Mouse (Mus musculus) cerebellum, adult 11 months (tissue): ENCODE data around the gene Kcnh1.

ENCODE experiments used
- DNase-seq: peaks from one replicate; pipeline ENCODE4 v3.0.0; 2022

Gene Kcnh1

DNA sequence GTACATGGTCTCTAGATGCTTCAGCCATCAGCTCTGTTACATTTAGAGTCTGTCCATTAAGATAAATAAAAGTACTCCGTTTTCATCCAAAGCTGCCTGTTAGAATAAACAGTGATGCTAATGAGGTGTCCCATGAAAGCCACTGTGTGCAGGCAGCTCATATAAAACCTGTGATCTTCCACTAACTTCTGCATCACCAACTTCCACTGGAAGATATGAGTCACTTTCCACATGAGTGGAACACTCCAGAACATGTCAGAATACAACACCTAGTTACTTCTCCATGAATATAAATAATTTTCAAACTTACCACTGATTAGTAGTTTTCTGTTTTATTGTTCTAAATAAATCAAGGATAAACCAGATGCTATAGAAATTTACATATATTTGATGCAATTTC is 345.9 kb downstream of the Kcnh1 start:
- DNase-seq: no peak

DNA sequence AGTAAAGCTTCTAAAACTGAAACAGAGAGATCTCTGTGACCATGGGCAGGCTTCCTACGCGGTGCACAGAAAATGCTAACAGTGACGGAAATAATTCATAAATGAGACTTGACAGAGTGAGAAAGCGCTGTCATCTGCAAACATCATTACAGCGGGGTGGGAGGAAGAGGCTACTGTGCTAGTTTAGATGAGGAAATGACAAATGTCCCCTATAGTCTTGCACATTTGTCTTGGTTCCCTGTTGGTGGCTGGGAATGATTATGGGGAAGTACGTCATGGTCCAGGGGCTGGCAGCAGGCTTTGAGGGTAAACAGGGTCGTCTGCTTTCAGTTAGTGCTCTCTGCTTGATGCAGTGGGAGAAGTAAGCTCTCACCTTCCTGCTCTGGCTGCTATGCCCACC is 346.6 kb downstream of the Kcnh1 start:
- no peak for DNase-seq

DNA sequence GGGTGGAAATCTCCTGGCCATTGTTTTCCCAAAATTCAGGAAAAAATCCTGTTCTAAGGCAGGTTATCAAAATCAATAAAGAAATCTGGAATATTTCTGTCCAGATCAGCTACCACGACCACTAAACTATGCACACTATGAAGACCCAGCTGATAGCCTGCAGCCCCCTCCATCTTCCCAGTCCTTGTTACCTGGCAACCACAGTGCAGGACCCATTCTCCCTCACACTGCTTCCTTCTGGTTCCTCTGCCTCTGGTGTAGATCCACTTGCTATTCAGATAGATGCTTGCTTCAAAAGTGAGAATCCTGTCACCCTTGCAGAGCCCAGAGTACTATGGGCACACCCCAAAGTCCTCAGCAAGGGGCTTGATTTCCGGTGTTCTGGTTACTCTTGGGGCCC is 351.5 kb downstream of the Kcnh1 start:
- DNase-seq: no peak

DNA sequence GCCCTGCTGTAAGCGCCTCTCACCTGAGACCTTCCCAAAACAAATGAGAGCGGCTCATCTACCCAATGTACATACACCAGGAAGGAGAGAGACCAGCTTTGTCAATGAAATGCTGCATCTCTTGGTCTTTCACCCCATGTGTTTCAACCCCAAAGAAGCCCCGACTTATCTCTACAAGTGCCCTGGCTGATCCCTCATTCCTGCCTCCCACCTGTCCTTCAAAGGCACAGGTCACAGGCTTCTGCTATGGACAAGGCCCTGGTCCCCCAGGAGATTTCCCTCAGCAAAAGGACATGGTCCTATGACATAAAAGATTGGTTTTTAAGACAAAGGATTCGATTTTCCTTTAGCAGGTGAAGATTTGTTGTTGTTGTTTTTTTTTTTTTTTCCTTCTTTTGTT is 353.1 kb downstream of the Kcnh1 start:
- DNase-seq: no peak

DNA sequence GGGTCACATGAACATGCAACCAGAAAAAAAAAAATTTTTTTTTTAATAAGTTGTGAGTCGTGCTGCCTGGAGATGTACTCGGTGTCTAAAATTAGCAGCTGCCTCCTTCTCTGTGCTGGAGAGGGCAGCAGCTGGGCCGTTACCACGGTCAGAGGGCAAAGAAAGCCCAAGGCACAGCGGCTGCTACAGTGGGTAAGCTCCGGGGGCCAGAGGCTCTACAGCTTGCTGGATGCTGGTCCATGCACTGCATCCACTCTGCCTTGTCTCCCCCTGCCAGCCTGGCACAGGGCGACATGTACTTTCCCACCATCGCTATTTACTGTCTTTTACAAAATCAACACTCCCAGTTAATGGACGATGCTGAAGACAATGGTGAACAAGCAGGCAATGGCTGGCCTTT is 353.5 kb downstream of the Kcnh1 start:
- DNase-seq: no peak

DNA sequence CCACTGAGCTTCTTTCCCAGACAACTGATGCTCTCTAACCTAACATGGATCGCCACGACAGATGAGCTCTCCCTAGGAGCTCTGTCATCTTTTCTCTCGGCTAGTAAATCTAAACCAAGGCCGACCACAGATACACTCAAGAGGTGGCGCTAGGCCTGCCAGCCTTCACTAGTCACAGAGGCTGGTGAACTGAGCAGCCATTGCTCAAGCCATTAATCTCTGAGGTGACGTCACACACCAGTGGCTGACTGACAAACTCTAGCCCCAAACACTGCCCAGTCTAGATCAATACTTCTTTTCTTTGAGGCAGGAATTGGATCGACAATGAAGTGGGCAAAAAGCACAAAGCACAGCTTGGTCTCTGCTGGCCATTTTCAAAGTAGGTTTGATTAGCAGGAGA is 354.3 kb downstream of the Kcnh1 start:
- DNase-seq: no peak

DNA sequence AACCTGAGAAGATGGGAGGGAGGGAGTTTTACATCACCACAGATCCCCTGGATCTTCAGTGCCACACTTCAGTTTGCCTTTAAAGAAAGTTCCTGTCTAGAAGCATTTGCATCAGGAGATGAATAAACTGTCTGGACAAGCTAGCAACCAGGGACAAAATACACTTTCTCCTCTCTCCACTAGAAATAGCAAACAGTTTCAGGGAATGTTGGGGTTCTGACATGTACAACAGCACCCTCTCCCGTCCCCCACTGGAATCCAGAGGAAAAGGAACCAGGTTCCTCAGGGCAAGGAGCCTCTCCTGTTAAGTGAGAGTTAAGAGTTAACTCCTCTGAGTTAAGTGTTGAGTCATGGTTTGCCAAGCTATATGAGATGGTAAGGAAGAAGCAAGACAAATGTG is 356.3 kb downstream of the Kcnh1 start:
- DNase-seq: peak; percentile 18

DNA sequence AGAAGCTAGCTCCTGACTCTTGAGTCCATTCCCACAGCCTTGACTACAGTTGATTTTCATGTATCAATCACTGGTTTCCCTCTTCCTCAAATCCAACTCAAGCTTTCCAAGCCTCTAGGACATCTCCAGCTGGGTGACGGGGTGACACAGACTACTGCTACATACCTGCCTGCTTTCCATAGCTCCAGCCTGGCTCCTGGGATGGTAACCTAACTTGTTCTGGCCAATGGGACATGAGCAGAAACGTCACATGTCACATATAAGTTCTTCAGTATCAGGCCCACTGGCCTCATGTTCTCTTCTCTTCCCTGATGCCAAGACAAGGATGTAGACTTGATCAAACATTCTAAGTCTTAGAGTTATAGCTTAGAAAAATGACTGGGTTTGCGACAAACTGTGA is 360.0 kb downstream of the Kcnh1 start:
- no peak for DNase-seq

DNA sequence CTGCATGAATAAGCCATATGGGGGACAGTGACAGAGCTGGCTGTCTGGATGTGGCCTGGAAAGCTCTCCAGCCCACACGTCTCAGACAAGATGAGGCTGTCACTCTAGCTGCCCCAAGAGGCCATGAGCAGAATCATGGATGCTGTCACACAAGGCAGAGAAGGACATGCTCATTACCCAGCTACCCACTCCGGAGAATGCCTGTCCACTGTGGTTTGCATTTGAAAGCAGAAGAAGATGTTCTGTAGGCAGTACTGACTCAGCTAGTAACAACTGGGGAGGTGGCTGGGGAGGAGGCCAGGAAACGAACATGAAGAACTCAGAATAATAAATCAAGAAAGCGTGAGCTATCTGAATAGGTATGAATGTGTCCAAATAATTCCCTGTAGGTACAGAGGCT is 364.9 kb downstream of the Kcnh1 start:
- no peak for DNase-seq

DNA sequence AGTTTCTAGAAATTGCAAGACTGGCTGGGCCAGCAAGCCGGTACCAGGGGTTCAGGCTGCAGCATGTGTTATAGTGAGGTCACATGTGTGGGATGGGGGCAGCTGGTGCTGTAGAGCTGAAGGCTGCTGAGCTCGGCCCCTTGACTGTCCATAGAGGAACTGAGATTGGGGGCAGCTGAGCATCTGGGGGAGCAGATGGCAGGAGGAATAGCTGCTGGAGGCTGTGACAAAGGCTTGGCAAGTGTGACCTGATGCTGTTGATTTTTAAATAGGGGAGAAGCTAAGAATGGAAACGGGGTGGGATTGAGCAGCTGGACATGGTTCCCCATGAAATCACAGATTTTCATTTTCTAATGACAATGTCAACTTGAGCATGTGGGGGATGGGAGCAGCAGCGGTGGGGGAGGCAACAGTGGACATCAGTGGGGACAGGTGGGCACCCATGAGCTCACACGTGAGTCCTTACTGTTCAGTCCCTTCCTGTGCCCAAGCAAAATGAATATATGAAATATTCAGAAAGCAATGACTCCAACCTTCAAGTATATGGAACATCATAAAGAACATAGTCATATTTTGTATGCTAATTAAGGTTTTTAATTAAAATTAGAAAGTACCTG is 367.5 kb downstream of the Kcnh1 start:
- no peak for DNase-seq

DNA sequence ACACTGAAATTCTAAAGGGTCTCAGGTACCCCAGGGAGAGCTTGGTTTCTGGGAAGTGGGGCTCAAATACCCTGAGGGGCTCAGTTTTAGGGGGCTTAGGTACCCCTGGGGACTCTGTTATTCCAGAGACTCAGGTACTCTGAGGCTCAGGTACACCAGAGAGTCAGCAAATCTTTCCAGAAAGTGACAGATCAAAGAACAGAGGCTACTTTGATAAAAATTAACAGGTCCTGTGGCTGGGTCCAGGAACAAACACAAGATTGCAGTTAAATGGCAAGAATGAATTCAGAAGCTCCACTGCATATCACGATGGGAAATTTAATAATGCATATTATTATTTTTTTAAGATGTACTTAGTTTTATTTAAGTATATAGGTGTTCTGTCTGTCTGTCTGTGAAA is 368.8 kb downstream of the Kcnh1 start:
- no peak for DNase-seq
